Mouse (Mus musculus): Measurements from ENCODE around the gene Twnk.

Gene Twnk

GRCm38 (mm10) chr19:45048644-45049365, 43.3 kb downstream of the Twnk start:
- DNase-seq (ENCODE audit: low spot score in 2 of 2): no peak

GRCm38 (mm10) chr19:45049523-45049922, 44.1 kb downstream of the Twnk start:
- no peak for DNase-seq (ENCODE audit: low spot score in 2 of 2)

DNA sequence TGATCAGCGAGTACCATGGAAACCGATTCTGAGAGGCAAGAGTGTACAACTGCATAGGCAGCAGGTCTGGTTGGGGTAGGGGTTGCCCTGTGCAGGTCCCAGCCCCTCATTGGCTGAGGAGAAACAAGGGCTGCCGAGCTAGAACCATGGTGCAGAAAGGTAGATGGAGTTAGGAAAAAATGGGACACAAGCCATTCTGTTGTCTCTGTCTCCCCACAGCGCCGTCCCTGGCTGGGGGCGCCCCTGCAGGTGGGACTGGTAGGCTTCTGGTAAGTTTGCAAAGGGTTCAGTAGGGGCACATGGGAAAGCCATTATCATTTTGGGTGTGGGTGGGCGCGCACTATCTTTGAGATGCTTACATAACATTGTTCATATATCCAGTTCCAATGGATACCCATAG, 48.0 kb downstream of the Twnk start:
- no peak for DNase-seq (ENCODE audit: low spot score in 2 of 2)

DNA sequence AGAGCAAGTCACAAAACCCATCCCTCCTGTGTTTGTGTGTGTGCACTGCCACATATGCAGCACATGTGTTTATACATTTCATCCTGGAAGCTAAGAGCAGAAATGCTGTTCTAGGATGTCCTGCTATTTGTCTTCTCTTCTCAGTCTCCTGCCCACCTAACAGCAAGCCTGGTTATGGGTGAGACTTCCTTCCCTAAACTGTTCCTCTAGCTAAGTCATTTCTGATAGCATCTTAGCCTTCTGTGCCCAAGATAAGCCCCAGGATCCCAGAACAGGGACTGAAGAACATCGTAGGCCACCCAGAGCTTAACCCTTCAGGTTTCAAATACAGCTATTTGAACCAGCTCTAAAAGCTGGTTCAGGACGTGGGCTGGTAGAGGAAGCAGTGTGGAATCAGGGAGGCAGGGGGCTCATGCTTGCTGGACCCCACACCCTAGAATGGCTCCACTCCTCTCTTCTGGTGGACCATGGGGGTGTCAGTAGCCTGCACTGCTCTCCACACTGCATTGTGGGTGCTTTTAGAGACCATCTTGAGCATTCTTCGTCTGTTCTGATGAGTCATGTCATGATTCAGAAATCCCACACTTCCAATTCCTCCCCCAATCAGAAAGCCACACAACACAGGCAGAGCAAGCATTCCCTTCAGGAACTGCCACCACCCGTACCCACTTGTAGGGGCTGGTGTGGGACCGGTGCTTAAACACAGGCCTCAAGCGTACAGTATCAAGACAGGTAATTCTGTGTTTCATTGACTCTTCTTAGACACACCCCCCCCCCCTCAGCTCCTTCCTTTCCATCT, 49.6 kb downstream of the Twnk start:
- DNase-seq (ENCODE audit: low spot score in 2 of 2): no peak

GRCm38 (mm10) chr19:45056364-45056763, 50.9 kb downstream of the Twnk start:
- DNase-seq (ENCODE audit: low spot score in 2 of 2): no peak

DNA sequence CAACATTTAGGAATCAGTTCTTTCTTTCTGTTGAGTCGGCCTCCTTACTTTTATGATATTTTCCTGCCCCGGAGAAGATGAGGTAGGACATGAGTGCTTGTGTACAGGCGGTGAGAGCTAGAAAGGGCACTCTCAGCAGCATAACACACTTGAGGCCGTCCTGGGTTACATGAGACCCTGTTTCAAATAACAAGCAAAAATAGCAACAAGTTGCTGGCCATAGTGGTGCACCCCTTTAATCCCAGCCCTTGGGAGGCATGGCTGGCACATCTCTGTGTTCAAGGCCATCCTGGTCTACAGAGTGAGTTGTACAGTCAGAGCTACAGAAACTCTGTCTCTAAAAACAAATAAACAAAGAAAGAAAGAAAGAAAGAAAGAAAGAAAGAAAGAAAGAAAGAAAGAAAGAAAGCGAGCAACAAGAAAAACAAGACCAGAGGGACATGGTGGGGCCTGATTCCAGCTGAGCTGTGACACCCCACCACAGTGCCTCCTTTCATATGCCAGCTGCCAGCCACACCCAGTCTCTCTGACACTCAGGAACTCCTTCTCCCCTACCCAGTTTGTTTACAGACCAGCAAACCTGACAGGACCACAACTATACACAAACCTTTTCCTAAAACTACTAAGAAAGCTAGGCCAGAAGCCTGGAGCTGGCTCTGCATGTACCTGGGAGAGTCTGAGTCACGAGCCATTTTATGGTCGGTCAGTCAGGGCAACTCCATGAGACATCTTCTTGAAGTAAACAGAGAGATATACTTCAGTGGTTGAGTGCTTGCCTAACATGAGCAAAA, 51.6 kb downstream of the Twnk start:
- DNase-seq (ENCODE audit: low spot score in 2 of 2): no peak

GRCm38 (mm10) chr19:45057724-45058112, 52.3 kb downstream of the Twnk start:
- DNase-seq (ENCODE audit: low spot score in 2 of 2): no peak

DNA sequence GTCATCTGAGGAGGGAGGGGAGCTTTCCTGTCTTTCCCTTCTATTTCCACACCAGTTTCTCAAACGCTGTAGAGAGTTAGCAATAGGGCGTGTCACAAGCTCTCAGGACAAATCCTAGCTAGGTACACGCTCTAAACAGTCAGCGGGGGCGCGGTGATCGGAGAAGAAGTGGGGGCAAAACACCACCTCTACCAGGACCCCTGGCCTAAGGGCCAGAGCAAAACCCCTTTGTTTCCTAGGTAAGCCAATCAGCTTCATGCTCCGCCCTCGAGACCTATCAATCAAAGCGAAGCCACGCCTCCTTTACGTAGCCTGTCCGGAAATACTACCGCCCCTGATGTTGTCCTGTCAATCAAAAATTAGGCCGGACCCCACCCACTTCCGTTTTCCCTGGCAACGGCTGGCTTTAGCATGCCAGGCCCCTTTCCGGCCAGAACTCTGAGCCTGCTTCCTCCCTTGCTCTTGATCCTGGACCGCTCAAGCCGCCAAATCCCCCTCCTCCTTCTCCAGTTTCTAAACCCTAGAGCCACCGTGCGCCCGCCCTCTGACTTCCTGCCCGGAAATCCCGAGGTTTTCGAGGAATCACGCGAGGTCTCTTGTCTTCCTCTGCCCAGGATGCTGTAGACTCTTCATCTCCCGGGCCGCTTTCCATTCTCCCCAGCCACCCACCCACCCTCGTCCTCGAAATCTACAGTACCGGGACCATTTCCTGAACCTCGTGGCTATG, 52.8 kb downstream of the Twnk start:
- peak; percentile 90 to 95 for DNase-seq (ENCODE audit: low spot score in 2 of 2)

DNA sequence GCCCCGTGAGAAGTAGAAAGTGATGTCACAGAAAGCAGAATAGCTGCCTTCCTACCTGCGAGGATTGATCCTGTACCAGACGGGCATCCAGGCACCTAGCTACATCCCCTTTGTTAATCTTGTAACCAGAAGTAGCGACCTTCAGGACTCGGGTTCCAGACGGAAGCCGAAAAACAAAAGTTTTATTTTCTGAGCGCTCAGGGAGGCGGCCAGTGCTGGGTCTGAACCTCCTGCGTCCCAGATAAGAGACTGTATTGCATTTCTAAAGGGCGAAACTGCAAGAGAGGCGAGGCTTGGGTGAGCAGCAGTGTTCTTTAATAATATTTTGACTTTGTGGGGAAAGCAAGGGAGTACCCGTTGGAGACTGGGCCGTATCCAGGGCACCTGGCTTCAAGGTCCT, 53.4 kb downstream of the Twnk start:
- peak; percentile 53 to 57 for DNase-seq (ENCODE audit: low spot score in 2 of 2)
